Mouse (Mus musculus) CD4-positive helper T cell, adult 2 months (primary cell): ENCODE measurements around the gene Esr1.
"Not testable (repeated sequence)": the region's sequence is repeated elsewhere in the genome, so short reads cannot be mapped to it uniquely, and the experiment has no call there.

Source experiments
- DNase-seq: peaks from one replicate; pipeline ENCODE4 v3.0.0-alpha.2; 2012; ENCODE audit warnings: low read depth, missing footprints, low spot score

The Esr1 gene

GRCm38 (mm10) chr10:4694336-4694865, 83.0 kb downstream of the Esr1 start:
- DNase-seq, result no peak

- DNase-seq, result no peak
These were observed 98.5 kb downstream of the Esr1 start for GRCm38 (mm10) chr10:4709915-4710314.

DNA sequence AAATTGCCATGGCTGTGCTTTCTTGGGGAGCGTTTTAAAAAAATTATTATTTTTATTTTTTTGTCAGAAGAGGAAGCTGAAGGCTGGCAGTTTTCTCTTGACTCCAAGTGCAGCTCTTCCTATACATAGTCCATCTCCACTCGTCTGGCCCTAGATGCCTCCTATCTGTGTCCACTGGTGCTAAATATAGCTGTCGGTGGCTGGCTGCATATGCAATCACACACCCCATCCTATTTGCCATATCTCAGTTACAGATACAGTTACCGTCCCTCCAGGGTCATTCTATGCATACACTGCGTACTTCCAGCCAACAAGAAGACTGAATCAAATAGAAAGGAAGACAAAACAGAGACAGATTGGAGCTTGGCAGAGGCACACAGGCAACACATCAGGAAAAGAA, 100.0 kb downstream of the Esr1 start:
- DNase-seq, result no peak

DNA sequence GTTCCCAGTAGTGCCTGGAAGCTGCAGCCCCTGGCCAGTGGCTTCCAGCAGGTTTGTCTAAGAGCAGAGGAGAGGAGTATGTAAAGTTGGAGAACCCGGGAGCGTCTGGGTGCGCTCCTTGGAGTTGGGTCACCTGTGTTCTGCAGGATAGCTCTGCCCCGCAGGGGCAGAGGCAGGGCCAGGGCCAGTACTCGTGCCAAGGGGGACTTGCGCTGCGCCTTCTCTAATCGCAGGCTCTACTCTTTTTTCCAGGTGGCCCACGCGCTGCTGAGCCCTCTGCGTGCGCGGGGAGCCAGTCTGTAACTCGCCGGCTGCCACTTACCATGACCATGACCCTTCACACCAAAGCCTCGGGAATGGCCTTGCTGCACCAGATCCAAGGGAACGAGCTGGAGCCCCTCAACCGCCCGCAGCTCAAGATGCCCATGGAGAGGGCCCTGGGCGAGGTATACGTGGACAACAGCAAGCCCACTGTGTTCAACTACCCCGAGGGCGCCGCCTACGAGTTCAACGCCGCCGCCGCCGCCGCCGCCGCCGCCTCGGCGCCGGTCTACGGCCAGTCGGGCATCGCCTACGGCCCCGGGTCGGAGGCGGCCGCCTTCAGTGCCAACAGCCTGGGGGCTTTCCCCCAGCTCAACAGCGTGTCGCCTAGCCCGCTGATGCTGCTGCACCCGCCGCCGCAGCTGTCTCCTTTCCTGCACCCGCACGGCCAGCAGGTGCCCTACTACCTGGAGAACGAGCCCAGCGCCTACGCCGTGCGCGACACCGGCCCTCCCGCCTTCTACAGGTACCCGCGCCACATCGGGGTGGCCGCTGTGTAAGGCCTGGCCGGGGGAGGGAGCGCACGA, 100.9 kb downstream of the Esr1 start:
- DNase-seq, result no peak

- no peak for DNase-seq
These were observed 102.0 kb downstream of the Esr1 start for GRCm38 (mm10) chr10:4713398-4713797.

DNA sequence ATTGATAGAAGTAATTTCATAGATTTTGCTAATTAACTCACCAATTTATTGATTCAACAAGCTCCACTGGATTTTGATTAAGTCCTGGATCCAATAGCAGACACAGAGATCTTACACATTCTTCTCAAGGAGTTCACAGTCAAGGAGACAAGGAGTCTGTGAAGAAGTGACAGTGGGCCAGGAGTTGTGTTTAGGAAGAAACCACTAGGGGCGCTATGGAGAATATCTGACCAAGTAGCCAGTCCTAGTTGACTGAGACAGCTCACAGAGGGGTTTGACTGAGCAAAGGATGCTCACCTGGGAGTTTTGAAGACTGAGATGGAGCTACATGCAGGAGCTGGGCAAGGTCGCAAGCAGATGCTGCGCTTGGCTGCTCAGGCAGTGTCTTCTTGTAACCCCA, 113.5 kb downstream of the Esr1 start:
- DNase-seq, result peak; percentile 25

DNA sequence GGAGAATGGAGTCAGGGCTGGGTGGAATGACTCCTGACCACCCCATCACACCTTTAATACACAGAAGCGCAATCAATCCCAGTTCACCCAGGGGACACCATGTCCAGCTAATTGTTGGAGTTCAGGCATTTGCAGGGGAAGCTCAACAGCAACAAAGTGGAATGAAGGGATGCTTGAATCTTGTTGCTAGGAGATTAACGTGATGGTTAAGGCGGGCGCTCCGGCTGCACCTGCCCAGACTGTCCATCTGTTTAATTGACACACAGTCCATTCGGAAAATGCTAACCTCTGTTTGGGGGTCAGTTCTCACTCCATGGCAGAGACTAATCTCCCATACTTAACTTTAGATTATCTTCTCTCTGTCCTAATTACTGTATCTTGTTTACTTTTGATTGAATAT, 114.7 kb downstream of the Esr1 start:
- no peak for DNase-seq

DNA sequence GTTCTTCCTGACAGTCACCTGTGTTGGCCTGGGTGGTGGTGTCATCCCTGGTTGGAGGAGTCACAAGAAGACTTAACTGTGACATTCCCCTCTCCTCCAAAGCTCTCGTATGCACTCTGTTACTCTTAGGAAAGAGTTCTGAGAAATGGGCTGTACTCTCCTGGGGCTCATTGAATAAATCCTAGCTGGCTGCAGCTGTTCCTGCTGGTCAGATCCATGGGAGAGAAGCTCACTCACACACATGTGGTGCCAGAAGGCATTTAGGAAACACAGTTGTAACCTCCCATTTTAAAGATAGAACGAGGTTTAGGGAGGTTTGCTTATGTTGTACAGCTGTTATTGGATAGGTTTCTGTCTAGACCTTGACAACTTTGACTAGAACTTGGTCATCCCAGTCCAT, 120.9 kb downstream of the Esr1 start:
- no peak for DNase-seq

DNA sequence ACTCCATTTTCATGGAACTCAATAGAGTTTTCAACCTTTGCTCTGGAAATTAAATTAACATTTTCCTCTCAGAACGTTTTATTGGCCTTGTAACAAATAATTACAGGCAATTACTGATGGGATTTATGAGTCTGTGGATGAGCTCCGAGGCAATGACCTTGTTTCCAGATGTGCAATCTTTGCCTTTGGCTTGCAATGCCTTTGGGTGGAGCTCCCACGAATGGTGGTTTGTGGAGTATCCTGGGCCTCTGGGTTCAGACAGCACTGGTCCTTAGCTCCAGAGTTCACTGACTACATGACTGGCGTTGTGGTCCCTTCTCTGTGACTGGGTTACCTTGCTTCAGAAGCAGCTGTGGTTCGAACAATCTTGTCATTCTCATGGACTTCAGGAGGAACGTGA, 122.6 kb downstream of the Esr1 start:
- no peak for DNase-seq

GRCm38 (mm10) chr10:4734942-4735341, 123.5 kb downstream of the Esr1 start:
- no peak for DNase-seq

DNA sequence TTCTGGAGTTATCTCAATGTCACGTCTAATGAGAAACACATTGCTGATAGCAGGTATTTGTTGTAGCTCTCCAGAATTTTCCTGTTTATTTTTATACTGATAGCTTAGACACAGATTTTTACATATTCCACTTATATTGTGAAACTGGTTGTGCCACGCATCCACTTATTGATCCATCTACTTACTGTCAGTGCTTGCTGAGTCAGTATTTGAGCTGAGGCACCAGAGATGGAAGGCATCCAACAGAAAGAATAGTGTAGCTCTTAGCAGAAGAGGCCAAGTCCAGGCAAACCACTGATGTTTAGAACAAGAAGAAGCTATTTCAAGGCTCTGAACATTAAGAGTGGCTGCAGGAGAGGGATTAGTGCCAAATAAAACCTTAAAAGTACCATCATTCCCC, 126.9 kb downstream of the Esr1 start:
- DNase-seq, result no peak

DNA sequence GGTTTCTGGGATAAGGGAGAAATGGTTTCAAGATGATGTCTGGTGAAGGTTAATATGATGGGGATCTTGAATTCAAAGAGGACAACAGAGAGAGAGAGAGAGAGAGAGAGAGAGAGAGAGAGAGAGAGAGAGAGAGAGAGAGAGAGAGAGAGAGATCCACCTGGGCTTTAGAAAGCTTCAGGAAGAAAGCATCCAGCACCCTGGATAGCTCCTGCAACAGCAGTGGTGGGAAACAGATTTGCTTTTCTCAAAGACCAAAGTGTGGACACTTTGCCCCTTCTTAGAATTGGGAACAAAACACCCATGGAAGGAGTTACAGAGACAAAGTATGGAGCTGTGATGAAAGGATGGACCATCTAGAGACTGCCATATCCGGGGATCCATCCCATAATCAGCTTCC, 139.7 kb downstream of the Esr1 start:
- not testable (repeated sequence) for DNase-seq

GRCm38 (mm10) chr10:4752977-4753376, 141.6 kb downstream of the Esr1 start:
- no peak for DNase-seq

DNA sequence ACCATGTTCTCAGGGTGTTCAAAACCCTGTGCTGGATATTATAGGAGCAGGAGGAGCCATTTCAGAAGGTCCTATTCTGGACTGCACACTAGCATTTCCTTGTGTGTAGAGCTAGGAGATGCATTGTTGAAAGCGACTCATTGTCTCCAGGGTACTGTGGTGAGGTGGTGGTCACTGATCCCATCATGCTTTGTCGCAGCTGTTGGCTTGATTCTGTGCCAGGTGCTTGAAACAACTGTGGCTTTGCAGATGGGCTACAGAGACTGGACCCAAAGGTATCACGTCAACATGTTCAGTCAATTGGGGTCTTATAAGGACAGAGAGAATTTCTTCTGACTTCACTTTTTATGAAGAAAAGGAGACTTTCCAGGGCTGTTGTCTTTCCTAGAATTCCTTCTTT, 164.1 kb downstream of the Esr1 start:
- DNase-seq, result no peak

GRCm38 (mm10) chr10:4776007-4776713, 164.8 kb downstream of the Esr1 start:
- no peak for DNase-seq

GRCm38 (mm10) chr10:4776714-4777090, 165.3 kb downstream of the Esr1 start:
- no peak for DNase-seq

DNA sequence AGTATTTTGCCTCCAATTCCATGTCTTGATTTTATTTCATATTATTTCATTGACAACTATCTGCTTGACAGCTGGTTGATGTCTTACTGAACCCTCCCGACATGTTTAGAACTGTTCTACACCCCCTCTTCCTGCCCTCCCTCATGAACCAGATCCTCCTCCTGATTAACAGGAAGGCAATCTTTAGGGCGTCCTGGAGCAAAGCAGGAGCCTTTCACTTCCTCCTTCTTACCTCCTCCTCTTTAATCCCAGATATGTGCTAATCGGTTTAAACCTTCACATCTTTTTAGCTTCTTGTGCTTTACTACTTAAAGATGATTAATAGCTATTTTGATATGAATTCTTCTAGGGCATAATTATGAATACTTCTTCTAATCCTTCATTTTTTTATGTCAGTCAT, 166.6 kb downstream of the Esr1 start:
- DNase-seq, result no peak

DNA sequence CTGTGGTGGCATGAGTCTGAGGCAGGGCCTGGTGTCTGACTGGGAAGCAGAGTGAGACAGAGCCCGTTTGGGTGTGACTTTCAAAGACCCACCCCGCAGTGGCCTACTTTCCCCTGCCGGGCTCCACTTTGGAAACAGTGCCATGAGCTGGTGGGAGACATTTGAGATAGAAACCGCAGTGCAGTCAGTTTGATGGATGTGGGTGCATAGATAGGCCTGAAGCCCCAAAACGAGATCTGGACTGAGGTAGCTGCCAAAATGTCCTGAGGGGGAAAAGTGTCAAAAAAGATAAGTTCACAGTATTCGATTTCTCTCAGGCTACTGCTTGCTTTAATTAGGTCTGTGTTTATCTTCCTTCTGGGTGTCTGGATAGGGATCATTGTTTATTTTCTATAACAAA, 169.5 kb downstream of the Esr1 start:
- no peak for DNase-seq

GRCm38 (mm10) chr10:4787003-4787628, 175.7 kb downstream of the Esr1 start:
- no peak for DNase-seq

- DNase-seq, result no peak
These were observed 186.9 kb downstream of the Esr1 start for GRCm38 (mm10) chr10:4798268-4798808.

- DNase-seq, result no peak
These were observed 213.0 kb downstream of the Esr1 start for GRCm38 (mm10) chr10:4824366-4824765.

DNA sequence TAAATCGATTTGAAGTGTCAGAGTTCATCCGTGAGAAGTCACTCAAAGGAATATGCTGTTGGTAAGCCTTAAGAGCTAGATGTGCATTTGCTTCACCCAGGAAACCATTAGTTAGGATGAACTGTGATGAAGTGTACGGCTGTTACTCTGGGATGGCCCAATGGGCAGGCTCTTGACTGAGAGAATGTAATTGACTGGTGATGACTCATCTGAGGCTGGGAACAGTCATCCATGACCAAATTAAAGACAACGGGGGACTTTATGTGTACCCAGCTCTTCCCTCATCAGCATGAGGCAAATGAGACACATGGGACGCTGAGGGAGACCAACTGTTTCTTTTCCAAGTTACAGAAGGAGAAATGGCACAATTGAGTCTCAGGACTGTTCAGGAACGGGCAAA, 219.2 kb downstream of the Esr1 start:
- no peak for DNase-seq
